Mouse (Mus musculus) embryonic facial prominence, embryonic 10.5 days (tissue): ENCODE measurements at regions not wholly inside any gene's neighbourhood (a gene's known extent, or its start where the extent isn't known, plus 50 kb on each side); places are given as distances from the start of the nearest gene placed in this dataset.
A peak's percentile ranks its signal among the peaks of the same experiment; 100 is the strongest.

ENCODE experiments used
- DNase-seq: peaks from one replicate; pipeline ENCODE4 v3.0.0-alpha.2; 2017; ENCODE audit warnings: low spot score
- H3K27ac ChIP-seq: fragments of 300-500 bp; sonication (generic); replicated peaks from 2 replicates; pipeline ENCODE4 v1.5.1; 2016; ENCODE audit warnings: mild to moderate bottlenecking
- H3K27me3 ChIP-seq: fragments of 300-500 bp; sonication (generic); replicated peaks from 2 replicates; pipeline ENCODE4 v1.6.1; 2016; ENCODE audit warnings: low read depth, mild to moderate bottlenecking; ENCODE audit not compliant: poor library complexity, severe bottlenecking
- H3K36me3 ChIP-seq: fragments of 300-500 bp; sonication (generic); replicated peaks from 2 replicates; pipeline ENCODE4 v1.6.1; 2016; ENCODE audit warnings: mild to moderate bottlenecking, moderate library complexity
- H3K4me1 ChIP-seq: fragments of 300-500 bp; sonication (generic); 2 replicates; pipeline ENCODE4 v1.6.1; 2016
- H3K4me3 ChIP-seq: fragments of 300-500 bp; sonication (generic); 2 replicates; pipeline ENCODE4 v1.5.1; 2016; ENCODE audit warnings: mild to moderate bottlenecking, moderate library complexity
- H3K9me3 ChIP-seq: fragments of 300-500 bp; sonication (generic); 2 replicates; pipeline ENCODE4 v1.6.1; 2016; ENCODE audit warnings: mild to moderate bottlenecking
- WGBS: fragments of 180-500 bp; shearing (Covaris S2); methylation state at CpG from one replicate; pipeline ENCODE4 v1.1.7; 2016; 5-methylcytosine and 5-hydroxymethylcytosine counted together

DNA sequence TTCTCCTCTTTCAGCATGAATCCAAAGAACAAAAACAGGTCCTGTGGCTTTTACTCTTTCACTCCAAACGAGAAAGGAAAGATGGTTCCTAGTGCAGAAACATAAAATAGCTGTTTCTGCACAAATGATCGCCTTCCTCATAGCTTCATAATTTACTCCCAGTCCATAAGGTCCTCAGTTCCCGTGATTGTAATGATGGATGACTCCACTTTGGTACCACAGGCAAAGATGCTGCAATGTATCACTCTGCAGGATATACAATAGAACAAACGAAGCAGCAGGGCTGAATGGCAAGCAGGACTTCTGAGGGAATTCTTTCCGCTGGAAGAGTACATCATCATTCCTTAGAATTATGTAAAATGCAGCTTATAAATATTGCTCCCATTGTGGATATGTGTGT is 652.8 kb downstream of the Robo2 start:
- Histone ChIP-seq H3K4me1 (0 out of 2 replicates have a peak, but pooled peaks cover 3% of the 10 kb centered on the region), H3K4me3 (no peak overlapping the region), H3K27me3 (no peaks in the 10 kb centered on the region), H3K36me3 (no peaks in the 10 kb centered on the region), H3K27ac (no peak overlapping the region), H3K9me3 (no peaks in the 10 kb centered on the region)
- 74% methylated on average over 5 of the region's 5 CpGs for WGBS
- no peak for DNase-seq

DNA sequence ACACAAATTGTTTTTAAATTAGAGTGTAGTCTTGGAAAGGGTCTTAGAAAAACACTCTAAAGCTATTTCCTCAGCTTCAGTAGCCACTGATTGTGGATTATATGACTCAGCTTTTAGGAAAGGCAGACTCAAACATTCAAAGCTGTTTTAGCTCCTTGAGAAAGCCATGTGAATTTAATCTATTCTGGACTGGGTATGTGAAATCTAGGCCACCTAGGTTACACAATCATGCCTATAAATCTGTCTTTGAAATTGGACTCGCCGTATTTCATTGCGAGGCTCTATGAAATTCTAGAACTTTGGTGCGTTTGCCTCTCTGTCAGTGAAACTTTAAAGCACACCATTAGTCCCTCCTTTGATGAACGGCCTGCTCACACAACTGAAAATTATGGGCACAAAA is 657.3 kb downstream of the Robo2 start:
- WGBS = 65% methylated on average over 5 of the region's 5 CpGs
- Histone ChIP-seq H3K4me1 (0 out of 2 replicates have a peak, but pooled peaks cover 3% of the 10 kb centered on the region), H3K36me3 (no peaks in the 10 kb centered on the region), H3K9me3 (no peaks in the 10 kb centered on the region), H3K27ac (no peak overlapping the region), H3K27me3 (no peaks in the 10 kb centered on the region), H3K4me3 (no peak overlapping the region)
- DNase-seq = no peak

DNA sequence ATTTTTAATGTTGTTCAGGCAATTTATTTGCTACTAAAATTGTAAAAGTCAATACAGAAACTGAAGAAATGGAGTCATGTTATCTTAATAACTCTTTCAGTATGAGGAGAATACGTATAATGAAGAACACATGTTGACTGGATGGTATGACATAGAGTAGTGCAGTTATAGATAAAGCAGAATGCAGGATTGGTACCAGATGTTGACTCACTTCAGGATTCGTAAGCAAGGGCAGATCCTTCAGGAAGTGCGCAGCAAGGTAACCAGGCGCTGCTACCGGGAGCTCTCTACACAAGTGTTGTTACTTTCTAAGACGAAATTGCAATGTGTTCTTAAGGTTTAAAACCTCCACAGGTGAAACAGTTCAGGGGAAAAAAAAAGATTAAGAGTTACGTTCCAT is 683.3 kb downstream of the Robo2 start:
- 50% methylated on average over 7 of the region's 7 CpGs for WGBS

DNA sequence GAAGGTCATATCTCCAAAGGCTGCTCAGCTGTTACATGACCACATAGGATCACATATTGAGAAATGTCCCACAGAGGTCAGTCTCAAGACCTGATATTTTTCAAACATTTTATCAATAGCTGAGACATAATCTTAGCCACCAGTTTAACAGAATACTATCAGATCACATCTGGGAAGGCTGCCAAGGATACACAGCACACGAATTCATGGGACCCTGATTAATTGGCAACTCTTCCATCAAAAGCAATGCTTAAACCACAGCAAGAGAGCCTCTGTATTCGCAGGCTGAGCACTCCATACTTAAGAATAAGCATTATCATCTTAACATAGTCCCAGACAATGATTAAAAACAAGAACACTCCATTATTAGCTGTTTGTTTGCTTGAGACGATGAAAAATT is 691.9 kb downstream of the Robo2 start:
- DNase-seq = no peak

More for the DNA sequence above, 683.3 kb downstream of the Robo2 start:
- no peaks in the 10 kb centered on the region for H3K27me3 ChIP-seq
- DNase-seq = peak; percentile 13
- no peaks in the 10 kb centered on the region for H3K36me3 ChIP-seq
- no peaks in the 10 kb centered on the region for H3K4me1 ChIP-seq
- H3K9me3 ChIP-seq = no peaks in the 10 kb centered on the region
- H3K27ac ChIP-seq = no peak overlapping the region
- no peak overlapping the region for H3K4me3 ChIP-seq

DNA sequence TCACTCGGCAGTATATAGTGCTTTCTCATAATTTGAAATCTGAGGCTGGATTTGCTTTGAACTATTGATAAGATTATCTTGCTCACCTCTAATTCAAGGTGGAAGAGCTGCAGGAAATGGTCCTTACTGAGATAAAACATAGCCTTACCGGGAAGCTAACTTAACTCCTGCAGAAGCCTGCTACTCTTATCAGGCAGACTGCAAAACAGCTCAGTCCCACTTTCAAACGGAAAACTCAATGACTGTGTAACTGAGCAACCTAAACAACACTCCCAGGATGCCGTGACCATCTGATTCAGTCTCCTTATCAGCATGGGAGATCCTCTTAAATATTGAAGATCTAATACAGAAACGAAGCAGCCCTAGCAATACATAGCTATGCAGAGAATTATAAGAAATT is 695.3 kb downstream of the Robo2 start:
- Histone ChIP-seq H3K4me3 (no peak overlapping the region), H3K27me3 (no peaks in the 10 kb centered on the region), H3K9me3 (no peaks in the 10 kb centered on the region), H3K36me3 (no peaks in the 10 kb centered on the region), H3K27ac (no peak overlapping the region), H3K4me1 (no peaks in the 10 kb centered on the region)
- DNase-seq = no peak
- WGBS = 78% methylated on average over 5 of the region's 5 CpGs

More for the DNA sequence above, 691.9 kb downstream of the Robo2 start:
- Histone ChIP-seq H3K27me3 (no peaks in the 10 kb centered on the region), H3K4me3 (no peak overlapping the region), H3K9me3 (no peaks in the 10 kb centered on the region), H3K4me1 (no peaks in the 10 kb centered on the region), H3K27ac (no peak overlapping the region), H3K36me3 (no peaks in the 10 kb centered on the region)
- 82% methylated on average over 3 of the region's 3 CpGs for WGBS

DNA sequence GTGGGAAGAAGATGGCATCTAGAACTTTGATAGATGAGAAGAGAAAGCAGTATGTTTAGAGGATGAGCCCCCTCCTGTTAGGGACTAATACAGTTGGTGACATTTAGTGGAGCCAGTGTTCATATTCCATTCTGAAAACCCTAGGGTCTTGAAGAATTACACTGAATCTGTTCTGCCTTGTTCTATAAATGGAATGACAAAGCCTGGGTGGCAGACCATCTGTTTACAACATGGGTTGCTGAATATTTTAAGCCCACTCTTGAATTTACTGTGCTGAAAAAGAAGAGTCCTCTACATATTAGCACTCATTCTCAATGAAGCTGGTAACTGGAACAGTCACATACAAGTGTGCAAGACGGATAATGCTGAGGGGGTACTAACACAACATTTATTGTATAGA is 704.6 kb downstream of the Robo2 start:
- Histone ChIP-seq H3K4me1 (no peaks in the 10 kb centered on the region), H3K27ac (no peak overlapping the region), H3K36me3 (no peaks in the 10 kb centered on the region), H3K4me3 (no peak overlapping the region), H3K9me3 (no peaks in the 10 kb centered on the region), H3K27me3 (no peaks in the 10 kb centered on the region)
- 83% methylated on average over 1 of the region's 1 CpGs for WGBS
- DNase-seq = no peak

DNA sequence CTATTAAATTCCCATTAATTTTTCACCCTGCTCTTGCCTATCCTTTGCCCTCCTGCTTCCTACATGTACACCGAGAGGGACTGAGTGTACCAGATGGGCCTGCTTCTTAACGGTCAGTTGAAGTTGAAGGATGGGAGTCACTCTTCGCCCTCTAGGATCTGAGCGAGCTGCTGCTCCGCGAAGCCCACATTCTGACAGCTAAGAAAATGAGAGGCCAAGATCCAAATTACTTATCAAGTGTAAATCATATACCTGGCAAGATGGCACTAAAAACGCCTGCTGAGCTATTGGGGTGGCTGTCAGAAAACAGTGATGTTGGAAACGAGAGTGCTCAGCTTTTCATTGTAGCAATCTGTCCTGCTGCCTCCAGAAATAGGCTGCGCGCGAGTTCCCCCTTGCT is 722.4 kb downstream of the Robo2 start:
- 86% methylated on average over 11 of the region's 11 CpGs for WGBS

DNA sequence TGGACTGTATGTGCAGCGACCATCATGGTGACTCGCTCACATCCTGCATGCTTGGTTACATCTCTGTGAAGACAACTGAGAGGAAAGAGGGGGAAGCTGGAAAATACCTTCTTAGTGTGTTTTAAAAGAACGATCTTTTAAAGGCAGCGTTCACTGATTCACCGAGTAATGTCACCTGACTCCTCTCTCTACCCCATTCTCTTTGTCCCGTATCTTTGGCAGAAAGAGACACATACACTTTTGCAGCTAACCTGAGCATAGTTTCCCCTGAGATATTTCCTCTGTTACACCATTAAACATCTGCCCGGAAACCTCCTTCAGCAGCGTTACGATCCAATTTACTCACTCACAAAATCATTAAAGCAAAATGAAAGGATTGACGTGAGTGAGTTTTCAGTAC is 731.8 kb downstream of the Robo2 start:
- DNase-seq = no peak
- Histone ChIP-seq H3K27ac (no peak overlapping the region), H3K9me3 (no peaks in the 10 kb centered on the region), H3K36me3 (no peaks in the 10 kb centered on the region), H3K4me1 (no peaks in the 10 kb centered on the region), H3K4me3 (no peak overlapping the region), H3K27me3 (no peaks in the 10 kb centered on the region)
- WGBS = 84% methylated on average over 10 of the region's 10 CpGs

More for the DNA sequence above, 722.4 kb downstream of the Robo2 start:
- H3K9me3 ChIP-seq = no peaks in the 10 kb centered on the region
- H3K4me3 ChIP-seq = no peak overlapping the region
- DNase-seq = no peak
- H3K27ac ChIP-seq = no peak overlapping the region
- no peaks in the 10 kb centered on the region for H3K4me1 ChIP-seq
- H3K36me3 ChIP-seq = no peaks in the 10 kb centered on the region
- no peaks in the 10 kb centered on the region for H3K27me3 ChIP-seq

DNA sequence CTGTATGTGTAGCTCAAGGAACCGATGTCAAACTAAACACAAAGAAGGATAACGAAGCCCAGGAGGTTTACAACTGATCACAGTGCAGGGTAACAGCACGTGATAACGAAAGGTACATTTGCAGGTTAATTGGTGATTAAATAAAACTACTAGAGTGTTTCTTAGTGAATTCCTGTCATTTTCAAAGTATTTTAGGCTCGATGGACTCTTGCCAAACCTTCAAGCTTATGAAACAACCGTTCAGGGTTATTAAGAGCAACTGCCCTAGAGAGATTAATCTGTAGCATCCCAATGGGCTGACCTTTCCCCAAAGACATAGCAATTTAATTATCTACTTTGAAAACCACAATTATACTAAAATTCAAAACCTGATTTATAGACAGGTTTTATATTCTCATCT is 741.1 kb downstream of the Robo2 start:
- WGBS = 74% methylated on average over 6 of the region's 6 CpGs
- Histone ChIP-seq H3K4me3 (no peak overlapping the region), H3K27me3 (no peaks in the 10 kb centered on the region), H3K36me3 (no peaks in the 10 kb centered on the region), H3K27ac (no peak overlapping the region), H3K9me3 (no peaks in the 10 kb centered on the region), H3K4me1 (no peaks in the 10 kb centered on the region)
- no peak for DNase-seq

DNA sequence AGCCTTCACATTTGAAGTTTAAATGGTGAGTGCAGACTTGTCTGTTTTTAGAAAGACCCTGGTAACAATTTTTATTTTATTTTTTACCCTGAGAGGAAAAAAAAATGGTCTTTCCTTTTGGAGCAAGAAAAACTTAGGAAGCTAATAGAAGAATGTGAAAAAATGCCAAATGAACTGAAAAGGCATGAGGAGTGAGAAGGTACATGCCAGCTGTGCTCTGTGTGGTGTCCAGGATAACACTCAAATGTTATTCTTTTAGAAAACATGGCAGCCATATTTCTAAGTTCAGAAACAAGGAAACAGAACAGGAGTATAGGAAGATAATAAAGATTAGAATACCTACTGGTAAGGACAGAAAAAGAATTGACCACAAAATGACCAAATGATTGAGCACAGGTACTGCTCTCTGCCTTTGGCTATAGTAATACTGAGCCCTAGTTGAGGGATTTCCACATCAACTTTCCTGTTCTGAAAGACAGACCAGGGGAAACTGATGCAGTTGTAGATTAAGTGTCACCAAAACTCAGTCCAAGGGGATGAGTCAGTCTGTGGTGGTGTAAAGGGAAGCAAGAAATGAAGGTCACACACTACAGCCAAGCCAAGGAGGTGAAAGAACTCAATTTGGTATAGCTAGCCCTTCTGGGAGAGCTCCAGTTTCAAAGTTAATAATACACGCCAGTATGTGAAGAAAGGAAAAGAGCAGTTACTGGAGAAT is 758.5 kb downstream of the Robo2 start:
- Histone ChIP-seq H3K36me3 (no peaks in the 10 kb centered on the region), H3K9me3 (no peaks in the 10 kb centered on the region), H3K27ac (no peak overlapping the region), H3K4me3 (no peak overlapping the region), H3K4me1 (no peaks in the 10 kb centered on the region), H3K27me3 (no peaks in the 10 kb centered on the region)
- DNase-seq = no peak
- 70% methylated on average over 1 of the region's 1 CpGs for WGBS

DNA sequence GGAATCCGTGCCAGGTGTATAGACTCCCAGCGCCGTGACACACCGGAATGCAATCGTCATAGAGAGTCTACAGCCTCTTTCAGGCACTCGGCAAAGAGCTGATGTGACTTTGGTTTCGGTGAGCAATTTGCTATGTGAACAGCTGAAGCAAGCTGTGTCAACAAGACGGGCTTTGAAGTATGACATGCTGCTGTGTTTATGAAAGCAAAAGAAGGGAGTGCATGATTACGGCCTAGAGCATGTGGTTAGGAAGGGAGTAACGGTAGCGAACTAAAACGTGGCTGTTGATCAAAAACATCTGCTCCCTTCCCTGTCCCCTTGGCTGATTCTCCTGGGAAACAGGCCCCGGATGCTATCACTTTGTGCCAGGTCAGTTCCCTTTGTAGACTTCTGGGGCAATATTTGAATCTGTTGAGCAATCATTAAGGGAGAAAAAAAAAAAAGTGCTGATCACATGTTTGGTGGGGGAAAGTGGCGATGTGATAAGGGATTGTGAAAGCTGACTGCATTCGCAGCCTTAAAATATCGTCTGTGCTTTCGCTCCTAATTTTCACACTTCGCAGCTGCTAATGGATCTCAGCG is 764.3 kb downstream of the Robo2 start:
- H3K9me3 ChIP-seq = no peaks in the 10 kb centered on the region
- DNase-seq = peak; percentile 68
- H3K4me1 ChIP-seq = peaks cover 15% of the 10 kb centered on the region
- H3K27me3 ChIP-seq = no peaks in the 10 kb centered on the region
- H3K36me3 ChIP-seq = no peaks in the 10 kb centered on the region
- H3K27ac ChIP-seq = 0 out of 2 replicates have a peak overlapping the region, but pooled peaks have one; percentile 44
- 46% methylated on average over 19 of the region's 19 CpGs for WGBS
- peak overlapping the region; percentile 28; the same call in 1 of the 2 replicates for H3K4me3 ChIP-seq

DNA sequence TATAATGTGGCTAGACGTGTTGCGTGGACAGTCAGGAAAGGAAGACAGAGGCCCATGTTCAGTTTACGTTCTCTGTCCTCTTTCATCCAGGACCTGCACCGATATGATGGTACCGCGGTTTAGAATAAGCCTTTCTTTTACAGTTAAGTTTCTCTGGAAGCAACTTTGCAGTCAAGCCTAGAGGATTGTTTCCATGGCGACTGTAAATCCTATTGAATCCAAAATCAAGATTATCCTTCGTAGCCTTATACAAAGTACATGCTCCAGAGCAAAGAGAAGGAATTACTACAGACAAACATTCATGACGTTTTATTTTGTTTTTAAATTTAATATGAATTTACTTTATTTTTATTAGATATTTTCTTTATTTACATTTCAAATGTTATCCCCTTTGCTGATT is 798.6 kb downstream of the Robo2 start:
- WGBS = 91% methylated on average over 9 of the region's 9 CpGs
- Histone ChIP-seq H3K27ac (no peak overlapping the region), H3K4me3 (no peak overlapping the region), H3K4me1 (no peaks in the 10 kb centered on the region), H3K27me3 (no peaks in the 10 kb centered on the region), H3K36me3 (no peaks in the 10 kb centered on the region), H3K9me3 (no peaks in the 10 kb centered on the region)
- no peak for DNase-seq

DNA sequence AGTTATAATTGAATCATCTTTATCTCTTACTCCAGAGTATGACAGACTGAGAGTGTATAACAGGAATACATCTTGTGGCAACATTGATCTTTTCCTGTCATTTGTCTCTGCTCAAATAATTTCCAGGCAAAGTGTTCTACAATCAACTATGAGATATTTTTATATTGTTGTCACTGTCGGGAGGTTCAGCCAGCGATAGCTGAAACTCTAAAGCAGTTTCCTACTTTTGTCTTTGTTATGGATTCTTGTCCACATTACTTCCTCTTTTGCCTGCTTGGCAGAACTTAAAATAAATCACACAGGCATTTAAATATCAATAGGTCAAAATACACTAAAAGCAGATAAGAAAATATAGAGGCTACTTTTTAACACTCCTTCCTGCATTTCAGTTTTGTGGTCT is 820.2 kb downstream of the Robo2 start:
- Histone ChIP-seq H3K27ac (no peak overlapping the region), H3K36me3 (no peaks in the 10 kb centered on the region), H3K27me3 (no peaks in the 10 kb centered on the region), H3K9me3 (no peaks in the 10 kb centered on the region), H3K4me1 (no peaks in the 10 kb centered on the region), H3K4me3 (no peak overlapping the region)
- DNase-seq = no peak
- WGBS = 82% methylated on average over 2 of the region's 2 CpGs
